Mouse (Mus musculus): ENCODE measurements around the gene Trmt61a.
"Not testable (repeated sequence)": the region's sequence is repeated elsewhere in the genome, so short reads cannot be mapped to it uniquely, and the experiment has no call there.

The Trmt61a gene

GRCm38 (mm10) chr12:111698346-111698913 is 20.5 kb downstream of the Trmt61a start:
- no peak for DNase-seq (ENCODE audit: low read depth)

DNA sequence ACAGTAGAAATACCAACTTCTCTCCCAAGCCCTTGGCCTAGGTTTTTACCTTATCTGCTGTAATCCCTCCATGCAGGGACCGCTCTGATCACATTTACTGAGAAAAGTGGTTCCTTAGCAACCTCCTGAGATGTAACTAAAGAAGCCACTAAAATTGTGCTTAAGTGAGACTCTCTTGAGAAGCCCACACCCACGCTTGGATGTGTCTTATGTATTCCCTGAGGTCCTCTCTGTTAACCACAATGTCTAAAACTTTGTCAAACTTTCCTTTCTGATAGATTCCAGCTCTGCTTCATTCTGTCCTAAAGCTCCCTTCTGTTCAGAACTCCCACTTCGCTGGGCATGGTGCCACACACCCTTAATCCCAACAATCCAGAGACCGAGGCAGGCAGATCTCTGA is 21.6 kb downstream of the Trmt61a start:
- DNase-seq (ENCODE audit: low read depth): no peak

DNA sequence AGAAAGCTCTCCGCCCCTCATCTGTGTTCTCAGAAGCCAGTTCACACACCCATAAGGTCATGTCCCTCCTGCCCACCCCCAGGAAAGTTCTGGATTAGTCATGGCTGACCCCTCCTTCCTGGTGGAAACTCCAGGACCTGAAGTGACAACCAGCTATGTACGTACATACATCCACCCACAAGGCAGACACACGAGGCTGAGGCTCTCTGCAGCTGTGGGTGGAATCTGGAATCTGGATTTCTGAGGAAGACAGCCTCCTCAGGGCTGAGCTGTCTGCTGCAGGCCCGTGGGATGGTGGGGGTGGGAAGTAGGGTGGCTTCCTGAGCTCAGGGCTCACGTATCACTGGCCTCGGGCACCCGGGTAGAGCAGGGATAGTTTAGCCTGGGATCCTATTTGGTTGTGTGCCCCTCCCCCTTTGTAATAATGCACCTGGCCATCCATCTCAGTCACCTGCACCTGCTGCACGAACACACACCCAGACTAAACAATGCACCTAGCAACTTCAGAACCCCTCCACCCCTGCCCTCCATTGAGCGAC is 23.1 kb downstream of the Trmt61a start:
- no peak for DNase-seq (ENCODE audit: low read depth)

DNA sequence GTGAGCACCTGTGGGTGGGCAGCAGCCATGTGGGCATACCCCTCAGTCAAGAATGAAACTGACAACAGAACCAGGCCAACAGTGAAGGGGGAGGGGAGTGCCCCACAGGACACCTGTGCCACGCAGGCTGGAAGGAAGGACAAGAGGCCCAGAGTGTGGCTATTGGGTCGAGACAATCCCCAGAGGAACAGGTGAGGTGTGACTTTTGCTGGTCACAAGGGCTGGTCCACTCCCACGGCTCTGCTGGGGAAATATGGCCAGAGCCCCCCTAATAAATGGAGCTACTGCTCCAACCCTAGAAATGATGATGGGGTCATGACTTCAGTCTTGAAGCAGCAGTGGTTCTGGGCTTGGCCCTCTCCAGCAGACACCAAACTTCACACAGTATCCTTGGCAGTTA is 25.4 kb downstream of the Trmt61a start:
- DNase-seq (ENCODE audit: low read depth): no peak

GRCm38 (mm10) chr12:111704609-111705008 is 26.7 kb downstream of the Trmt61a start:
- peak; percentile 85 for DNase-seq (ENCODE audit: low read depth)

DNA sequence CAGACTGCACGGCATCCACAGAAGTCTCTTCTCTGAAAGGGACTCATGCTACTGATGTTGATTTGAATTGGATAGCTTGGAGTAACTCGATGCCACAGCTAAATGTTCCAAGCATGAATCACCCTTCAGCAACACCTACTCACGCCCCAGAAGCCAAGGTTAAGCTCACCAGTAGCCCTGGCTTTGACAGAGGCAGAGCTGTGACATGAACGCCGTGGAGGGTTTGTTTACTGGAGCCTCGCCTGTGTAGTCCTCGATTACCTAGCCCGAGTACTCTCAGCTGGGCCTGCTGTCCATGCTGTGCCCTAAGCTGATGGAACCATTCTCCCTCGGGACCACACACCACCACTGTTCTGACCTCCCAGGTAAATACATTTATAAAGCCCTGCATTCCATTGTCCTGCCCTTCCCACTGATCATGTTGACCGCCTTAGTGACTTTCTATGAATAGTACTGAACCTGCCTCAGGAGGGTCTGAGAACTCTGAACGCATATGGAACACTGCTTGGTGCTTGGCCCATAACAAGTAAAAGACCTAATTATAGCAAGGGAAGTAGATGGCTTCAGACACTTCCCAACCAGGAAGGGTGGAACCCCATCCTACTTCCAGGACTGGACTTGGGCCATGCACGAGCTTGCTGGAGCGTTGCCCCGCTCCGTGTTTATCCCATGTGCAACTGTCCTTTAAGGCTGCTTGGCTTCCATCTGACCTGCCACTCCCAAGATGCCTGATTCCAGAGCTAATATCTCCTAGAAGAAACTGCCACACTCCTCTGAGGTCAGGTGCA is 27.5 kb downstream of the Trmt61a start:
- peak; percentile 66 for DNase-seq (ENCODE audit: low read depth)

DNA sequence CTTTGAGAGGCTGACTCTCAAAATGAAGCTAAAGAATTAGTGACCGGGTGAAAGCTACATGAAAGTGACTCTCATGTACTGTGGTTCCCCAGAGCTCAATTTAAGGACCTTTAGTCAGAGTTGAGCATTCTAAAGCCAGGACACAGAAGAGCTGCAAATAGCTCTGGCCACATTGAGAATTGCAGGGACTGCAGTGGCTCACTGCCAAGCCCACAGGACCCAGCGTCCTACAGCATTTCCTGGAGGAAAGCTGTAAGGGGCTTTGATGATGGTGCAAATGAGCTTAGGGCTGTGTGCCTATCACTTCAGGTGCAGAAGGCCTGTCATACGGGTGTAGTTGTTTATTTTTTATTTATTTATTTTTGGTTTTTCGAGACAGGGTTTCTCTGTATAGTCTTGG is 30.3 kb downstream of the Trmt61a start:
- DNase-seq (ENCODE audit: low read depth): no peak

DNA sequence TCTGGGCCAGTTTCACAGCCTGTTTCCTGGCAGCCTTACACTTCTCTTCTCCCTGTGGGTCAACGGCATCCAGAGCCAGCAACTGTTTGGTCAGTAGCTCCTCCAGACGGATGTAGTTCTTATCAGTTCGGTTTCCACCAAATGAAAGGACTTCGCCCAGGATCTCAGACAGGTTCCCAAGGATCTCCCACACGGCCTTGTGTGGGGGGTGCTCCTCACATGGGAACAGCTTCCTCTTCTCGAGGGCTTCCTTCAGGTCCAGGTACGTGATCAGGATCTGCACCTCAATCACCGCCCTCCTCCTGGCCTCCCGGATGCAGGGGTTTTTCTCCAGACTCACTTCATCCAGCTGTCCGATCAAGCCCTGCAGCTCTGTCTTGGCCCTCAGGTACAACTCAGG is 32.2 kb downstream of the Trmt61a start:
- no peak for DNase-seq (ENCODE audit: low read depth)

GRCm38 (mm10) chr12:111712476-111712875 is 34.6 kb downstream of the Trmt61a start:
- no peak for DNase-seq (ENCODE audit: low read depth)

DNA sequence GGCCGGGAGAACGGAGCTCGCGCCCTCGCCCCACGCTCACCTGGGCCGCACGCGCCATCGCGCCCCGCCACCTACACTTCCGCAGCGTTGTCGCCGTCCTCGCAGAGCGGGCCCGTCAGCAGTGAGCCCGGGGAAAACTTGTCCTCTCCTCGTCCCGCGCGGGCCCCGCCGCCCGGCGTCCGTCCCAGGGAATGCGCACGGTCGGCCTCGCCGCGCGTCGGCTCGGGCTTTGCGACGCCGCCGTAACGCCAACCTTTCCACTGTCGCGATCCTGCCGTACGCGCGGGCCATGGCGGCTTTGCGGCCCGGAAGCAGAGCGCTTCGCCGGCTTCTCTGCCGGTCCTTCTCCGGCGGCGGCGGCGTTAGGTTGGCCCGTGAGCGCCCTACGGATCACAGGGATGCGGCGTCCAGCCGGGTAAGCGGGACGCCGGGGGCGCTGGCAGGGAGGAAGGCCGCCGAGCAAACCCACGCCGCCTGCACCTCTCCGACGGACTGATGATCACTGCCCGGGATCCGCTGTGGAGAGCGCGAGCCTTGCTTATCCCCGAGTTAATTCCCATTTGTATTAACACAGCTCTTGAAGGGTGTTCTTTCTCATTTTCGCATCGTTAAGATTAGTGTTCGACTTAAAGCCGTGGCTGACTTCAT is 35.2 kb downstream of the Trmt61a start, which contains the start of the genes Bag5 and Apopt1:
TSS of gene Bag5 (minus strand) at position 254 of the 648 bp plus-strand sequence.
TSS of gene Apopt1 (plus strand) at position 258 of the 648 bp plus-strand sequence.
- peak; percentile 64 for DNase-seq (ENCODE audit: low read depth)

DNA sequence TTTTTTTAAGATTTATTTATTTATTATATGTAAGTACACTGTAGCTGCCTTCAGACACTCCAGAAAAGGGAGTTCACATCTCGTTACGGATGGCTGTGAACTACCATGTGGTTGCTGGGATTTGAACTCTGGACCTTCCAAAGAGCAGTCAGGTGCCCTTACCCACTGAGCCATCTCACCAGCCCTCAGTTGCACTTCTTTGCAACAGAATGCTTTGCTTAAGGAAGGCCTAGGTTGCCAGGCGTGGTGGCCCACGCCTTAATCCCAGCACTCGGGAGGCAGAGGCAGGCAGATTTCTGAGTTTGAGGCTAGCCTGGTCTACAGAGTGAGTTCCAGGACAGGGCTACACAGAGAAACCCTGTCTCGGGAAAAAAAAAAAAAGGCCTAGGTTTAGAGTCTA is 36.0 kb downstream of the Trmt61a start:
- DNase-seq (ENCODE audit: low read depth): not testable (repeated sequence)

DNA sequence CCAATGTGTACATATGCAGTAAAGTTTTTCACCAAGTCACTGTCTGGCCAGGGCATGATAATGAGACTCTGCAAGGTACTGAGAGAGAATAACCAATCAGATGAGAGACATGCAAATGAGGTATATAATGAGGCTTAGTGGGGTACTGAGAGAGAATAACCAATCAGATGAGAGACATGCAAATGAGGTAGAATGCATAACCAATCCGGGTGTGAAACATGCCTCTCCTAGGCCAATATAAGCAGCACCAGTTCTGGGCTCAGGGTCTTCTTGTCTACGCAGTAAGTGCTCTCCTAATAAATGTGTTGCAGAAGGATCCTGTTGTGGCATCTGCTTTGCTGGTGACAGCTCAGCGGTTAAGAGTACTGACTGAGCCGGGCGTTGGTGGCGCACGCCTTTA is 38.6 kb downstream of the Trmt61a start:
- no peak for DNase-seq (ENCODE audit: low read depth)

GRCm38 (mm10) chr12:111718656-111719055 is 40.8 kb downstream of the Trmt61a start:
- DNase-seq (ENCODE audit: low read depth): no peak

GRCm38 (mm10) chr12:111720222-111720621 is 42.3 kb downstream of the Trmt61a start:
- no peak for DNase-seq (ENCODE audit: low read depth)

GRCm38 (mm10) chr12:111722654-111723053 is 44.7 kb downstream of the Trmt61a start:
- no peak for DNase-seq (ENCODE audit: low read depth)

- no peak for DNase-seq (ENCODE audit: low read depth)
Measured at GRCm38 (mm10) chr12:111724638-111725337, 46.9 kb downstream of the Trmt61a start.

GRCm38 (mm10) chr12:111725338-111726121 is 47.6 kb downstream of the Trmt61a start:
- DNase-seq (ENCODE audit: low read depth): no peak

GRCm38 (mm10) chr12:111726122-111726463 is 48.2 kb downstream of the Trmt61a start:
- no peak for DNase-seq (ENCODE audit: low read depth)

GRCm38 (mm10) chr12:111727956-111728355 is 50.1 kb downstream of the Trmt61a start:
- no peak for DNase-seq (ENCODE audit: low read depth)

DNA sequence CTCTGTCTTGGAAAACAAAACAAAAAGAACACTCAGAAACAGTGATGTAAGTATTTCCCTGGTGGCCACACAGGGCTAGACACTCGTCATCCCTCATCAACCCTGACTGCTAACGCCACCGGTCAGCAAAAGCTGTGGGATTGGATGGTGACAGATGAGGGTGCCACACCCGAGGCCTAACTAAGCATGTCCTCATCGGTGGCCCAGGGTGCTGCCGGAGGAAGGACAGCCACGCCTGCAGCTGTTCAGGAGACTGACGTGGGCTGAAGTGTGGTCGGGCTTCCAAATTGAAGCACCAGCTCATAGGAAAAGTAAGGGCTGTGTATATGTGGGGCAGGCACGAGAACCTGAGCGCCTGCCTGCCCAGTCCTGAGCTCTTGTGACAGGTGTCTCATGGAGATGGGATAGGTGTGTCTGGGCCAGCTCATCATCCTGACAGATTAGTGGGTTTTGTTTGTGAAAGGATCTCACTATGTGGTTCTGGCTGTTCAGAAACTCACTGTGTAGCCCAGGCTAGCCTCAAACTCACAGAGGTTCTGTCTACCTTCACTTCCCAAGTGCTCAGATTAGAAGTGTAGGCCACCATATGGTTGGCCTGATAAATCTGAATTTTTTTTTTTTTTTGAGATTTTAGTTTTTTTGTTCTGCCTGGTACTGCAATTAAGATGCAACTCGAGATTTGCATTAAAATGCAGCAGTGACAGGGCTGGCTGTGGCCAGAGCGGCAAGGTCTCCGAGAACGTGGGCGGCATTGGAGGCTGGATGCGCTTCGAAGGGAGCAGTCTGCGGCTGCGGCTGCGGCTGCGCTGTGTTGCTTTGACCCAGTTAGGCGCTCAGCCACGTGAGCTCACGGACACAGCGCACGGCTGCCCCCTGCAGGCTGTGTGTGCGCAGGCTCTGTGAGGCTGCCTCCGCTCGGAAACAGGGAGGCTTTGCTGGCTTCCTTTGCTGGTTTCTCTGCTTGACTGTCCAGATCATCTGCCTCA is 54.2 kb downstream of the Trmt61a start:
- DNase-seq (ENCODE audit: low read depth): peak; percentile 75
